Mouse (Mus musculus) ES-E14 (cell line): ENCODE data around the gene Aspdh. TPM values are rescaled to one million over a fixed set of nuclear protein-coding genes. Genes with fewer than 3 reads are reported as not detected.

Source experiments
- DNase-seq: peaks from one replicate; pipeline ENCODE4 v3.0.0-alpha.2; 2013; ENCODE audit warnings: low read depth, low spot score
- H3K27ac ChIP-seq: 2 replicates; pipeline ENCODE4 v1.5.1; 2012; ENCODE audit warnings: low read depth, mild to moderate bottlenecking, low read length, moderate library complexity, mixed read lengths; ENCODE audit not compliant: poor library complexity, insufficient read depth, severe bottlenecking
- H3K36me3 ChIP-seq: 2 replicates; pipeline ENCODE4 v1.6.1; 2012; ENCODE audit warnings: mild to moderate bottlenecking, low read length, moderate library complexity, mixed read lengths; ENCODE audit not compliant: control insufficient read depth, poor library complexity, insufficient read depth, severe bottlenecking
- H3K4me1 ChIP-seq, 2 experiments: fragments of 150-350 bp in 1 of 2; sonication (generic) in 1 of 2; 2 replicates each; pipeline ENCODE4 v1.6.1; 2012; ENCODE audit warnings: low read length in 2 of 2, mild to moderate bottlenecking in 1 of 2, mixed read lengths in 1 of 2; ENCODE audit not compliant: control insufficient read depth in 2 of 2, insufficient read depth in 2 of 2, poor library complexity in 1 of 2
- H3K4me3 ChIP-seq, 2 experiments: fragments of 150-350 bp in 1 of 2; sonication (generic) in 1 of 2; 2 replicates each; pipeline ENCODE4 v1.5.1; 2012; ENCODE audit warnings: low read length in 2 of 2, low read depth in 1 of 2, mild to moderate bottlenecking in 1 of 2, mixed read lengths in 1 of 2; ENCODE audit not compliant: insufficient read depth in 1 of 2, poor library complexity in 1 of 2, severe bottlenecking in 1 of 2
- H3K9ac ChIP-seq: 2 replicates; pipeline ENCODE4 v1.6.1; 2012; ENCODE audit warnings: low read depth, mild to moderate bottlenecking, low read length, mixed read lengths; ENCODE audit not compliant: poor library complexity, insufficient read depth, severe bottlenecking
- H3K9me3 ChIP-seq: fragments of 150-350 bp; sonication (generic); 2 replicates; pipeline ENCODE4 v1.6.1; 2012; ENCODE audit warnings: low read depth, mild to moderate bottlenecking, low read length; ENCODE audit not compliant: control insufficient read depth, insufficient read depth
- CHD2 ChIP-seq: IDR thresholded peaks from 2 replicates; pipeline ENCODE4 v1.6.1; 2014; ENCODE audit warnings: mild to moderate bottlenecking, low read depth, low read length, inconsistent platforms
- HCFC1 ChIP-seq: IDR thresholded peaks from 2 replicates; pipeline ENCODE4 v1.6.1; 2012; ENCODE audit warnings: low read length, inconsistent platforms, borderline replicate concordance; ENCODE audit not compliant: insufficient read depth
- MAFK ChIP-seq: IDR thresholded peaks from 2 replicates; pipeline ENCODE4 v1.6.1; 2014; ENCODE audit warnings: mild to moderate bottlenecking, low read depth, low read length, inconsistent platforms; ENCODE audit not compliant: insufficient read depth
- ZC3H11A ChIP-seq: IDR thresholded peaks from 2 replicates; pipeline ENCODE4 v1.6.1; 2012; ENCODE audit warnings: low read depth, mild to moderate bottlenecking, inconsistent platforms, low read length, borderline replicate concordance
- ZNF384 ChIP-seq: IDR thresholded peaks from 2 replicates; pipeline ENCODE4 v1.6.1; 2012; ENCODE audit warnings: low read depth, low read length, inconsistent platforms
- in situ Hi-C, 2 experiments: fragments of 600-800 bp; cut with MboI; formaldehyde crosslinking; loops; one replicate each; pipeline ENCODE4 v1.15.1; 2025; ENCODE audit warnings: low sequenced_read_pairs in 2 of 2, inconsistent platforms in 1 of 2; ENCODE audit not compliant: unreplicated experiment in 2 of 2
- total RNA-seq: library from RNA; depleted of rRNA; stranded (reverse); fragments of 300-350 nt; gene quantifications from 2 replicates; pipeline ENCODE4 v1.2.3, GENCODE M21; 2012

Aspdh gene
- total RNA-seq, 1 experiment, result not detected

DNA sequence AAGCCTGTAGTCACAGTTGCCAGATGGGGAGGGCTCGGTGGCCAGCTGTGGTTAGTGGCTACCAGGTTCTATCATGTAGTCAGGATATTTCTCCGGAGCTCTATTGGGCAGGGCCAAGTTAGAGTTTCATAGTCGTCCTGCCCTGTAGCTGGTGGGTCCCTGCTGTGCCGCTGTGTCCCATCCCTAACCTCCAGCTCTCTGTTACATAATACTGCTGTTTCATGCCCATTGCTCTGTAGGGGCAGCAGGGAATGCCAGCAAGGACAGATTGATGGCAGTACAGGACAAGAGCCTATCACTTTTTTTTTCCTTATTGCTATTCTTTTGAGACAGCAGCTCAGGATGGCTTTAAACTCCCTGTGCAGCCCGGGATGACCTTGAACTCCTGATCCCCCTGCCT is 29.4 kb upstream of the Aspdh start:
- Histone ChIP-seq H3K36me3 (no peaks in the 10 kb centered on the region), H3K4me1 (peaks cover 3 to 4% of the 10 kb centered on the region in 2 experiments; a peak in 1 of 4 replicates), H3K9ac (no peak overlapping the region), H3K27ac (no peak overlapping the region), H3K9me3 (no peaks in the 10 kb centered on the region), H3K4me3 (no peak overlapping the region)
- no peak for TF ChIP-seq ZC3H11A
- no peak for TF ChIP-seq ZNF384
- TF ChIP-seq HCFC1, result no peak
- TF ChIP-seq MAFK, result no peak
- TF ChIP-seq CHD2, result no peak
- in situ Hi-C loops, result loop anchor here in 1 of 2 experiments (25.0 kb wide), 1 partner anchor 173 kb away; the partner anchor contains the start of genes Acp4 and Gm15517
- no peak for DNase-seq

DNA sequence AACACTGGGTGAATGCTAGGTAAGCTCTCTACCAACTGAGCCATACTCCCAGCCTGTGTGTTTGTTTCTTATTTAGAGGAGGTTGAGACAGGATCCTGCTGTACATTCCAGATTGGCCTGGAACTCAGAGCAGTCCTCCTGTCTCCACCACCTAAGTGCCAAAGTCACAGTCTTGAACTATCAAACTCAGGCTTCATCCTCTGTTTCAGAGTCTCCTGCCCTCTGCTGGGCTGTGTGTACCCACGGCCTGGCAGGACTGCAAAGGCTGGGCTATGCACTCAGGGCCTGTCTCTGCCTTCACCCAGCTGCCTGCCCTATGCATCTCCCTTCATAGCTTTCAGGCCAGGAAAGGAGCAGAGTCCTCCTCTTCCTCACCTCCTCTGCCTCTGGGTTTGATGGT is 28.9 kb upstream of the Aspdh start:
- no peak overlapping the region for H3K4me3 ChIP-seq
- H3K9ac ChIP-seq, result no peak overlapping the region
- H3K4me1 ChIP-seq, result peaks cover 3 to 4% of the 10 kb centered on the region in 2 experiments; a peak in 1 of 4 replicates
- in situ Hi-C loops, result loop anchor here in 1 of 2 experiments (25.0 kb wide), 1 partner anchor 174 kb away; the partner anchor contains the start of genes Acp4 and Gm15517
- no peaks in the 10 kb centered on the region for H3K9me3 ChIP-seq
- H3K36me3 ChIP-seq, result no peaks in the 10 kb centered on the region
- no peak for DNase-seq
- TF ChIP-seq CHD2 (no peak), ZNF384 (no peak), MAFK (no peak), HCFC1 (no peak), ZC3H11A (no peak)
- no peak overlapping the region for H3K27ac ChIP-seq

DNA sequence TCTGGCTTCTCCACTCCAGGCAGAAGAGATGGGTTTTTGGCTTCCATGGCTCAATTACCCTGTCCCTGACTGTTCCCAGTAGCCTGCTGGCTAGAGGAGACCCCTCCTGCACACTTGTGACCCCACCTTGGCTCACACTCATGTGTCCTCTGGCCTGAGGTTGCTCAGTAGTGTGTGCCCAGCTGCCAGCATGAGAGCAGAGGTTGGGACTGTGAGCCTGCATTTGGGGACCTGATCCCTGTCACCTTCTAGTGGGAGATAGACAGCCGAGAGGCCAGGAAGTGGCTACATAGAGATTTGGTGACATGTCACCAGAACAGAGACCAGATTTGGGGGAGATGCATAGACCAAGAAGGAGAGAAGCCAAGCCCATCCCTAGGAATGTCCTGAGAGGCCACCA is 28.0 kb upstream of the Aspdh start:
- H3K4me1 ChIP-seq, result peaks cover 4 to 5% of the 10 kb centered on the region in 2 experiments; a peak in 2 of 4 replicates
- H3K4me3 ChIP-seq, result no peak overlapping the region
- DNase-seq, result no peak
- H3K9ac ChIP-seq, result no peak overlapping the region
- no peak for TF ChIP-seq ZNF384
- in situ Hi-C loops, result loop anchor here in 1 of 2 experiments (25.0 kb wide), 1 partner anchor 175 kb away; the partner anchor contains the start of genes Acp4 and Gm15517
- no peaks in the 10 kb centered on the region for H3K9me3 ChIP-seq
- no peak overlapping the region for H3K27ac ChIP-seq
- H3K36me3 ChIP-seq, result no peaks in the 10 kb centered on the region

DNA sequence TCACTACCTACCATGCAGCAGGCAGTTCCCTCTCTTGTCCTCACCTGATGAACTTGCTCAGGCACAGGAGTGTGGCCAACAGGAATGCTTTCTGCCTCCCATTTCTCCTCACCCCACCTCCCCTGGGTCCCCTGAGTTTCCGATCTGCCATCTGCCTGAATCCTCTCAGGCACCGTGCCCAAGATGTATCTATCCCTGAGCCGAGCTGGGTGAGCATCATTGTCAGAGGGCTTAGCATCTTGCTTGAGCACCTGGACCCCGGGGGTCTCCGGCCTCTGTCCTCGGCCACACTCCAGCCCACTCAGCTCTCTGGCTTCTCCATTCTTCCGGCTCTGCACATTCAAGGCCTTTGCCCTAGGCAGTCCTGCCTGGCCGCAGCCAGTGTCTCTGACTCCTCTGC is 27.3 kb upstream of the Aspdh start:
- TF ChIP-seq ZNF384 (no peak), CHD2 (no peak), ZC3H11A (no peak), MAFK (no peak), HCFC1 (no peak)
- Histone ChIP-seq H3K36me3 (no peaks in the 10 kb centered on the region), H3K9ac (no peak overlapping the region), H3K4me3 (no peak overlapping the region), H3K9me3 (no peaks in the 10 kb centered on the region), H3K4me1 (peaks cover 4 to 8% of the 10 kb centered on the region in 2 experiments; a peak in 2 of 4 replicates), H3K27ac (no peak overlapping the region)
- no peak for DNase-seq
- in situ Hi-C loops, result loop anchor here in 1 of 2 experiments (25.0 kb wide), 1 partner anchor 176 kb away; the partner anchor contains the start of genes Acp4 and Gm15517

DNA sequence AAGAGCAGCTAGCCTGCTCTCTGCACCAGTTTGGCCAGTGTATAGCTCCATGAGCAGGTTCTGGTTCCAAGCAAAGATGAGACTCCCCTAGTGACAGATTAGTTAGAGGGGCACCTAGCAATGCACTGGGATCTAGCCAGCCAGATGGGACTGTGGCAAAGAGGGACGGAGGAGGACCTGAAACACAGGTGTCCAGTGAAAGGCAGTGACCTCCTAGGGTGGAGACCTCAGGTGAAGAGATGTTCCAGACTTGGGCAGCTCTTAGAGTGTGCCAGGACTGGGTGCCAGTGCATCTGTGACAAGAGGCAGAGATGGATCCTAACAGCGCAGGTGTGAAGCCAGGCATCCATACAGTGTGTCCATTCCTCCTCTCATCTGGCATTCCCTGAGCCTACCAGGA is 25.5 kb upstream of the Aspdh start:
- TF ChIP-seq ZNF384 (no peak), CHD2 (no peak), ZC3H11A (no peak), HCFC1 (no peak), MAFK (no peak)

More for the DNA sequence above, 25.5 kb upstream of the Aspdh start:
- Histone ChIP-seq H3K9ac (no peak overlapping the region), H3K27ac (no peak overlapping the region), H3K4me1 (peaks cover 1 to 21% of the 10 kb centered on the region in 2 experiments; a peak in 2 of 4 replicates), H3K36me3 (no peaks in the 10 kb centered on the region), H3K4me3 (no peak overlapping the region), H3K9me3 (no peaks in the 10 kb centered on the region)
- in situ Hi-C loops, result loop anchor here in 1 of 2 experiments (25.0 kb wide), 1 partner anchor 177 kb away; the partner anchor contains the start of genes Acp4 and Gm15517
- DNase-seq, result no peak
